Mouse (Mus musculus) stomach, postnatal 0 days (tissue): ENCODE results near the gene 4833420G17Rik.

Source experiments
- CTCF ChIP-seq: IDR thresholded peaks from 2 replicates; pipeline ENCODE4 v1.5.1; 2016; ENCODE audit warnings: antibody characterized with exemption, low read depth, mild to moderate bottlenecking, moderate library complexity
- EP300 ChIP-seq: optimal IDR thresholded peaks from 2 replicates; pipeline ENCODE3; 2016; ENCODE audit warnings: antibody characterized with exemption

DNA sequence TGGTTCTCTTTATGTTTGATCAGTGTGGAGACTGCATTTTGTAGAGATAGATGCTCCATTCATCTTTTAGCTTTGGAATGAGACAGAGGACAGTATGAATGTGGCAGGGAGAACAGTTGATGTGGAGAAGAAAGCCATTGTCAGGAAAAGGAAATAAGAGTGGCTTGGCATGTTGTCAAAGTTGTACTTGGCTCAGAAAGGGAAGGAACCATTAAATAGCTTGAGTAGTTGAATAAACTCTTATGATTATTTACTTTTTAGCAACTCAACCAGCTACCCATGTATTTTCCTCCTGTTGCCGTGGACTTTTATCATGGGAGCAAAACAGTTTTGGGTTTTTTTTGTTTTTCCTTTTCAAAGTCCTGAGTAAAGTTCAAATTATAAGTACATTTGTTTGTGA is 30.5 kb upstream of the 4833420G17Rik start:
- TF ChIP-seq EP300 (no peak), CTCF (no peak)
